Mouse (Mus musculus) activated CD4-positive, CD25-positive, alpha-beta regulatory T cell, adult 9 weeks (primary cell): ENCODE results near the gene 9030025P20Rik. TPM values are rescaled to one million over a fixed set of nuclear protein-coding genes. Genes with fewer than 3 reads are reported as not detected.

ENCODE experiments used
- polyA plus RNA-seq: library from polyadenylated mRNA; unstranded; fragments of 100-300 nt; shearing (Covaris generic); gene quantifications from one replicate; pipeline ENCODE4 v1.2.1, GENCODE M21; 2017

Gene 9030025P20Rik
- 21.7 TPM for polyA plus RNA-seq

GRCm38 (mm10) chr17:14978362-14979038, at the start of gene 9030025P20Rik, which contains the start of gene Gm3417:
TSS of gene 9030025P20Rik (plus strand) at chr17:14978468.
TSS of gene Gm3417 (minus strand) at chr17:14978790.

GRCm38 (mm10) chr17:14943009-14943728, 35.1 kb upstream of the 9030025P20Rik start, which contains the start of the genes Wdr27 and 1600012H06Rik:
TSS of gene Wdr27 (minus strand) at chr17:14943158.
TSS of gene 1600012H06Rik (plus strand) at chr17:14943184.

GRCm38 (mm10) chr17:14960951-14961556, 17.2 kb upstream of the 9030025P20Rik start, which contains the start of gene Phf10:
TSS of gene Phf10 (minus strand) at chr17:14961273.

GRCm38 (mm10) chr17:15009706-15010413, 31.6 kb downstream of the 9030025P20Rik start, which contains the start of gene Gm3435:
TSS of gene Gm3435 (plus strand) at chr17:15010176.

Other genes starting within 250 kb of the 9030025P20Rik start
- gene Wdr27, start 35.3 kb upstream of the 9030025P20Rik start, polyA plus RNA-seq = 0.28 TPM
- gene 1600012H06Rik, start 35.3 kb upstream of the 9030025P20Rik start, polyA plus RNA-seq = 38.4 TPM
- gene Phf10, start 17.2 kb upstream of the 9030025P20Rik start, polyA plus RNA-seq = 6.5 TPM
- not detected for gene Gm3417, start 322 bp downstream of the 9030025P20Rik start, polyA plus RNA-seq
- 10.1 TPM for gene Gm3435, start 31.7 kb downstream of the 9030025P20Rik start, polyA plus RNA-seq
- 161 TPM for gene Ermard, start 62.7 kb downstream of the 9030025P20Rik start, polyA plus RNA-seq
- 0.66 TPM for gene Tcte3, start 63.0 kb downstream of the 9030025P20Rik start, polyA plus RNA-seq
- gene Gm3448, start 63.1 kb downstream of the 9030025P20Rik start, polyA plus RNA-seq = 1.6 TPM